Mouse (Mus musculus): ENCODE measurements around the gene Lcmt1. TPM values are rescaled to one million over a fixed set of nuclear protein-coding genes. Genes with fewer than 3 reads are reported as not detected.

Lcmt1 gene
- polyA plus RNA-seq, 1 experiment from 2014 or later = 40.1 TPM

DNA sequence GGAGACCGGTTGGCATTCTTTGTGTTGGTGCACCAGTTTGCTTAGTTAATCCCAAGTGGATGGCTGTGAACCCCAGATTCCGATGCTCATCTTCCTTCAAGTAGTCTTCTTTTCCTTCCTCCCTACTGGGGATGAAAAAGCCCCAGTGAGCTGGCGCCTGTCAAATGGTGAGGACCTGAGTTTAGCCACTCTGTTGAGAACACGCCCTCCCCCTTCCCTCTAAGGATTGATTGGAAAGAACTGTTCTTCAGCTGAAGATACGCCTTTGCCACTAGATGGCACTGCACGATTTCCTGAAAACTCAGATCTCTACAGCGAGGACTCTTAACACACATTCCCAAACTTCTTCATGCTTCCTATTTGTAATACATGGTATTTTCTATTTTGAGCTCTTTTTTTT is 29.2 kb downstream of the Lcmt1 start:
- 28% methylated on average over 7 of the region's 7 CpGs for WGBS
- H3K9me3 ChIP-seq (ENCODE audit: control insufficient read depth, low read length) = no peaks in the 10 kb centered on the region
- H3K4me3 ChIP-seq (ENCODE audit: low read depth, low read length) = no peak overlapping the region
- ATAC-seq (ENCODE audit: low read depth) = peak; percentile 70
- H3K27ac ChIP-seq (replicated peaks; ENCODE audit: low read depth, low read length) = no peak overlapping the region
- H3K4me2 ChIP-seq (ENCODE audit: low read depth, low read length) = no peak overlapping the region
- peak; percentile 88 for DNase-seq (ENCODE audit: low spot score)
- no peaks in the 10 kb centered on the region for H3K4me1 ChIP-seq (ENCODE audit: control insufficient read depth, insufficient read depth, low read length)
- H3K27me3 ChIP-seq (replicated peaks; ENCODE audit: control insufficient read depth, insufficient read depth, low read length) = no peaks in the 10 kb centered on the region
- H3K36me3 ChIP-seq (ENCODE audit: control insufficient read depth, insufficient read depth, low read length) = peaks cover 17% of the 10 kb centered on the region
- H3K9ac ChIP-seq (ENCODE audit: low read depth, low read length) = no peak overlapping the region

DNA sequence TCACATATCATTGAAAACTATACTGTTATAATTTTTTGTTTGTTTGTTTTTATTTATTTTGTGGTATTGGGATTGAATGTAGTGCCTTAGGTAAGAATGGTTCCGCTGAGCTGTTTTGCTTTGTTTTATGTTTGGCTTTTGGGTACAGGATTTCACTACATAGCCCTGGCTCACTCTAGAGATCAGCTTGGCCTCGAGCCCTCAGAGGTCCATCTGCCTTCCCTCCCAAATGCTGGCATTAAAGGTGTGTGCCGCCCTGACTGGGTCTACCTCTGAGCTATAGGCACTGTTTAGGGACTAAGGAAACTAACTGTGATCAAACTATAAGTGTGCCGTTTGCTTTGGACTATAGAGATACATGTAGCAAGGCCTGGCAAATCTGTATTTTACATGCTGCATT is 29.7 kb downstream of the Lcmt1 start:
- Histone ChIP-seq H3K4me1 (ENCODE audit: control insufficient read depth, insufficient read depth, low read length) (no peaks in the 10 kb centered on the region), H3K4me3 (ENCODE audit: low read depth, low read length) (no peak overlapping the region), H3K9ac (ENCODE audit: low read depth, low read length) (no peak overlapping the region), H3K36me3 (ENCODE audit: control insufficient read depth, insufficient read depth, low read length) (peaks cover 19% of the 10 kb centered on the region), H3K4me2 (ENCODE audit: low read depth, low read length) (no peak overlapping the region), H3K27ac (replicated peaks; ENCODE audit: low read depth, low read length) (no peak overlapping the region), H3K27me3 (replicated peaks; ENCODE audit: control insufficient read depth, insufficient read depth, low read length) (no peaks in the 10 kb centered on the region), H3K9me3 (ENCODE audit: control insufficient read depth, low read length) (no peaks in the 10 kb centered on the region)
- 82% methylated on average over 4 of the region's 4 CpGs for WGBS
- DNase-seq (ENCODE audit: low spot score) (no peak), ATAC-seq (ENCODE audit: low read depth) (no peak)

DNA sequence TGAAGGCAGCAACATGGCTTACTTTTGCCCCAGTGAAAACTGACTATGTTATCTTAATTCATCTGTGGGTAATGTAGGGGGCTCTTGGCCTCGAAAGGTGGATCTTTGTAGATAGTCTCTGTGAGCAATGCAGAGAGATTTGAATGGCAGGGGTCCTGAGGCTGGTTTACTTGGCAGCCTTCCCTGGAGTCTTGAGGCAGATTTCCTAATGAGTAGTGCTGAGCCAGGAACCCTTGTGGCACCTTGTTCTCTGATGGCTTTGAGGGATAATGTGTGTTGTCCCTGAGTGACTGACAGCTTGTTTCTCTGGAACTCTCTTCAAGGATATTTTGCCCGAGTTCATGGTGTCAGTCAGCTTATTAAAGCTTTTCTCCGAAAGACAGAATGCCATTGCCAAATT is 31.5 kb downstream of the Lcmt1 start:
- Histone ChIP-seq H3K4me3 (ENCODE audit: low read depth, low read length) (no peak overlapping the region), H3K4me2 (ENCODE audit: low read depth, low read length) (no peak overlapping the region), H3K36me3 (ENCODE audit: control insufficient read depth, insufficient read depth, low read length) (peaks cover 35% of the 10 kb centered on the region), H3K27ac (replicated peaks; ENCODE audit: low read depth, low read length) (no peak overlapping the region), H3K27me3 (replicated peaks; ENCODE audit: control insufficient read depth, insufficient read depth, low read length) (no peaks in the 10 kb centered on the region), H3K9ac (ENCODE audit: low read depth, low read length) (no peak overlapping the region), H3K9me3 (ENCODE audit: control insufficient read depth, low read length) (no peaks in the 10 kb centered on the region), H3K4me1 (ENCODE audit: control insufficient read depth, insufficient read depth, low read length) (no peaks in the 10 kb centered on the region)
- WGBS = 67% methylated on average over 3 of the region's 3 CpGs
- DNase-seq (ENCODE audit: low spot score) (no peak), ATAC-seq (ENCODE audit: low read depth) (no peak)

DNA sequence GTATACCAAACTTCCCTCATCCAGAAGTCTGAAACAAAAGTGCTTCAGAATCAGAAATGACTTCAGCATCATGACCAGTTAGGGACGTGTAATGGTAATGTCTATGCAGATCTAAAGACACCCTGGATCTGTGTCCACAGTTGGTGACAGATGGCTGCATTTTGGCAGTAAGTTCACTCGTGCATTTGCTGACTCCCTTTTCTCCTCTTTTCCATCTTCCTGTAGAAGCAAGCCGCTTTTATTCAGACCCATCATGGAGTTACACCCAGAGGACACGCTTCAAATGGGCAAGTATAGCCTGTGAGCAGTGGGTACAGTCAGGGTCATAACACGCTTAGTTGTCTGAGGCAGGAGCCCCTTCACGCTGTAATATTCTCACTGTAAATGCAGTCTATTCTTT is 34.6 kb downstream of the Lcmt1 start:
- no peak overlapping the region for H3K4me2 ChIP-seq (ENCODE audit: low read depth, low read length)
- H3K36me3 ChIP-seq (ENCODE audit: control insufficient read depth, insufficient read depth, low read length) = peaks cover 42% of the 10 kb centered on the region
- 94% methylated on average over 6 of the region's 6 CpGs for WGBS
- no peak overlapping the region for H3K27ac ChIP-seq (replicated peaks; ENCODE audit: low read depth, low read length)
- no peak overlapping the region for H3K9ac ChIP-seq (ENCODE audit: low read depth, low read length)
- no peak overlapping the region for H3K4me3 ChIP-seq (ENCODE audit: low read depth, low read length)
- no peaks in the 10 kb centered on the region for H3K27me3 ChIP-seq (replicated peaks; ENCODE audit: control insufficient read depth, insufficient read depth, low read length)
- H3K9me3 ChIP-seq (ENCODE audit: control insufficient read depth, low read length) = no peaks in the 10 kb centered on the region
- no peaks in the 10 kb centered on the region for H3K4me1 ChIP-seq (ENCODE audit: control insufficient read depth, insufficient read depth, low read length)
- DNase-seq (ENCODE audit: low spot score) (no peak), ATAC-seq (ENCODE audit: low read depth) (no peak)

DNA sequence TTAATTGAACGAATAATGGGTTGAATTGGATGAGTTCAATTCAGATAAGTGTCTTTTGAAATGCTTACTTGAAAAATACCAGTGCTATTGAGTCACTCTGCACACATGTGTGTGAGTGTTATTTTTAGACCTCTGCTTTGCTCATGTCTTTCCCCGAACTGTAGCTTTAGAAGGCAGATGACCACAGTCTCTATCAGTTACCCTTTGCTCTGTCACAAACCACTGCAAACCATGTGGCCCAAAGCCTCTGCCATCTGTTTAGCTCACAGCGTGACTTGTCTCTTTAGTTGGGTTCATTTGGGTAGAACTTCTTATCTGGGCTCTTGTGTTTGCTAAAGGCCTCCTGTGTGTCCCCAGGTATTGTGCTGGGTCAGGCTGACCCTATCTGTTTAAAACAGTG is 36.0 kb downstream of the Lcmt1 start:
- Histone ChIP-seq H3K4me2 (ENCODE audit: low read depth, low read length) (no peak overlapping the region), H3K36me3 (ENCODE audit: control insufficient read depth, insufficient read depth, low read length) (peaks cover 44% of the 10 kb centered on the region), H3K4me3 (ENCODE audit: low read depth, low read length) (no peak overlapping the region), H3K4me1 (ENCODE audit: control insufficient read depth, insufficient read depth, low read length) (no peaks in the 10 kb centered on the region), H3K9ac (ENCODE audit: low read depth, low read length) (no peak overlapping the region), H3K9me3 (ENCODE audit: control insufficient read depth, low read length) (no peaks in the 10 kb centered on the region), H3K27me3 (replicated peaks; ENCODE audit: control insufficient read depth, insufficient read depth, low read length) (no peaks in the 10 kb centered on the region), H3K27ac (replicated peaks; ENCODE audit: low read depth, low read length) (no peak overlapping the region)
- 83% methylated on average over 3 of the region's 3 CpGs for WGBS
- ATAC-seq (ENCODE audit: low read depth) (no peak), DNase-seq (ENCODE audit: low spot score) (no peak)

DNA sequence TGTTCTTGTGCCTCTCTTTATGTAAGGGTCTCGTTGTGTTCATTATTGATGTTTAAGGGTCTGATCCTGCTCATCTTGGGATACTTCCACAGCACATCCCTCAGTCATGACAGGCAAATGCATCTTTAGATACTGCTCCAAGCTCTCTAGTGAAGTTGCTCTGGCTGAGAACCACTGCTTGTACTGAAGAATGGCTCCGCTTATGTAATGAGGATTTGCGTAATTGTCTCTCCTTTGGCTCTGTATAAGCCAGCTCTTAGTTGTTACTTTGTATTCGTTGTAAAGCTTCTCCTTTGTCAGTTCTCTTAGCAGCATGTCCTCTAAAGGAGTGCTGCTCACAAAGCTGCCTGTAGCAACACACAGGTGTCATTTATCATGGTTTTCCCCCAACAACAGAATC is 37.4 kb downstream of the Lcmt1 start:
- no peaks in the 10 kb centered on the region for H3K4me1 ChIP-seq (ENCODE audit: control insufficient read depth, insufficient read depth, low read length)
- no peaks in the 10 kb centered on the region for H3K27me3 ChIP-seq (replicated peaks; ENCODE audit: control insufficient read depth, insufficient read depth, low read length)
- no peak overlapping the region for H3K4me3 ChIP-seq (ENCODE audit: low read depth, low read length)
- no peak overlapping the region for H3K9ac ChIP-seq (ENCODE audit: low read depth, low read length)
- H3K36me3 ChIP-seq (ENCODE audit: control insufficient read depth, insufficient read depth, low read length) = peaks cover 52% of the 10 kb centered on the region
- ATAC-seq (ENCODE audit: low read depth) (no peak), DNase-seq (ENCODE audit: low spot score) (no peak)
- H3K9me3 ChIP-seq (ENCODE audit: control insufficient read depth, low read length) = no peaks in the 10 kb centered on the region
- WGBS = 89% methylated on average over 4 of the region's 4 CpGs
- no peak overlapping the region for H3K27ac ChIP-seq (replicated peaks; ENCODE audit: low read depth, low read length)
- no peak overlapping the region for H3K4me2 ChIP-seq (ENCODE audit: low read depth, low read length)

DNA sequence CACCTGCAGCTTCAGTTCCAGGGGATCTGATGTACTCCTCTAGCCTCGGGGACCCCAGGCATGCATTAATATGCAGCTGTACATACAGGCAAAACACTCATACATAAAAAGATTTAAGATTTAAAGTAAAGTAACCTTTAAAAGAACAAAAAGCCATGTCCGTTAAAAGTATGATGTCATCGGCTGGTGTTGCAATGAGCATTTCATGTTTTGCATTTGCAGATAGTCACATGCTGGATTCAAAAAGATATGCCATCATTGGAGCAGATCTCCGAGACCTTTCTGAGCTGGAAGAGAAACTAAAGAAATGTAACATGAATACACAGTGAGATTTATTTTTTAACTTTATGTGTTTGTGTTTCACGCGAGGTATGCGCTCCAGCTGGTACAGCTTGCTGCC is 40.9 kb downstream of the Lcmt1 start:
- no peak overlapping the region for H3K4me2 ChIP-seq (ENCODE audit: low read depth, low read length)
- WGBS = 91% methylated on average over 7 of the region's 7 CpGs
- no peaks in the 10 kb centered on the region for H3K9me3 ChIP-seq (ENCODE audit: control insufficient read depth, low read length)
- no peak overlapping the region for H3K9ac ChIP-seq (ENCODE audit: low read depth, low read length)
- no peak overlapping the region for H3K4me3 ChIP-seq (ENCODE audit: low read depth, low read length)
- no peaks in the 10 kb centered on the region for H3K27me3 ChIP-seq (replicated peaks; ENCODE audit: control insufficient read depth, insufficient read depth, low read length)
- DNase-seq (ENCODE audit: low spot score) = no peak
- H3K36me3 ChIP-seq (ENCODE audit: control insufficient read depth, insufficient read depth, low read length) = peaks cover 38% of the 10 kb centered on the region
- no peaks in the 10 kb centered on the region for H3K4me1 ChIP-seq (ENCODE audit: control insufficient read depth, insufficient read depth, low read length)
- no peak overlapping the region for H3K27ac ChIP-seq (replicated peaks; ENCODE audit: low read depth, low read length)
- ATAC-seq (ENCODE audit: low read depth) = no peak

DNA sequence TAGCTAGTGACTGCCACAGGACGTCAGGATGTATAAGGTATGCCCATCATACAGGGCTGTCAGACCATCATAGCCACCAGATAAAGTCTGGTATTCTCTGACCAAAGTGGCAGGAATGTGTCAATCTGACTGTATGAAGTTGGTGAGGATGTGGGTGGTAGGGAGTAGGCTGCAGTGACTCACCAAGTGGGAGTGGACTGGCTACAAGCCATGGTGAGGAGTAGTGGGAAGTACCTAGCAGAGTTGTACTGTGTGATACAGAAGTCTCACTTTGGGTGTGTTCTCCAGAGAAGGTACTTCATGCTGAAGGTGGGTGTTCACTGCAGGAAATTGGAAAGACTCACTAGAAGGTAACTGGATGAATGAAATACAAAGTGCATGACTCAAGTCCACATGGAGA is 41.5 kb downstream of the Lcmt1 start:
- Histone ChIP-seq H3K9me3 (ENCODE audit: control insufficient read depth, low read length) (no peaks in the 10 kb centered on the region), H3K36me3 (ENCODE audit: control insufficient read depth, insufficient read depth, low read length) (peaks cover 33% of the 10 kb centered on the region), H3K27ac (replicated peaks; ENCODE audit: low read depth, low read length) (no peak overlapping the region), H3K4me3 (ENCODE audit: low read depth, low read length) (no peak overlapping the region), H3K27me3 (replicated peaks; ENCODE audit: control insufficient read depth, insufficient read depth, low read length) (no peaks in the 10 kb centered on the region), H3K4me1 (ENCODE audit: control insufficient read depth, insufficient read depth, low read length) (no peaks in the 10 kb centered on the region), H3K9ac (ENCODE audit: low read depth, low read length) (no peak overlapping the region), H3K4me2 (ENCODE audit: low read depth, low read length) (no peak overlapping the region)
- no peak for DNase-seq (ENCODE audit: low spot score)
- ATAC-seq (ENCODE audit: low read depth) = no peak
- WGBS = 85% methylated on average over 1 of the region's 1 CpGs

DNA sequence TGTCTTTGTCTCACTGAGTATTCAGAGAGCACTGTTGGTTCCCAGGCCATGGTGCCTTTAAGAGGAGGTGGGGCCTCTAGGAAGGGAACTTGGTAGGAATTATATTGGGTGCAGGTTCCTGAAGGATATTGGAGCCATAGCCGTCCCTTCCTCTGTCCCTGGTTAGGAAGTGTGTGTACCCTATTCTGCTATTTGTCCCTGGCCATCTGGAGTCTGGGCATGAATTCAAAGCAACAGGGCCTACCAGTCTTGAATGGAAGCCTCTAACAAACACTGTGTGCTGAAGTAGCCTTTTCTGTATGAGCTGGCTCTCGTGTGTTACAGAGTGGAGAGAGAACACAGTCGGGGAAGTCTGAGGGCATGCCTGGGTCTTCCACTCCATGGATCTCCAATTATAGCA is 42.6 kb downstream of the Lcmt1 start:
- ATAC-seq (ENCODE audit: low read depth) = no peak
- no peaks in the 10 kb centered on the region for H3K9me3 ChIP-seq (ENCODE audit: control insufficient read depth, low read length)
- 86% methylated on average over 3 of the region's 3 CpGs for WGBS
- no peak for DNase-seq (ENCODE audit: low spot score)
- peaks cover 26% of the 10 kb centered on the region for H3K36me3 ChIP-seq (ENCODE audit: control insufficient read depth, insufficient read depth, low read length)
- H3K4me1 ChIP-seq (ENCODE audit: control insufficient read depth, insufficient read depth, low read length) = no peaks in the 10 kb centered on the region
- H3K4me3 ChIP-seq (ENCODE audit: low read depth, low read length) = no peak overlapping the region
- H3K27me3 ChIP-seq (replicated peaks; ENCODE audit: control insufficient read depth, insufficient read depth, low read length) = no peaks in the 10 kb centered on the region
- no peak overlapping the region for H3K27ac ChIP-seq (replicated peaks; ENCODE audit: low read depth, low read length)
- H3K9ac ChIP-seq (ENCODE audit: low read depth, low read length) = no peak overlapping the region
- H3K4me2 ChIP-seq (ENCODE audit: low read depth, low read length) = no peak overlapping the region

Measured in embryonic facial prominence, embryonic 14.5 days (tissue).